Mouse (Mus musculus): ENCODE measurements around the gene Was.
A peak's percentile ranks its signal among the peaks of the same experiment; 100 is the strongest.
"Not testable (repeated sequence)": the region's sequence is repeated elsewhere in the genome, so short reads cannot be mapped to it uniquely, and the experiment has no call there.

Was gene

DNA sequence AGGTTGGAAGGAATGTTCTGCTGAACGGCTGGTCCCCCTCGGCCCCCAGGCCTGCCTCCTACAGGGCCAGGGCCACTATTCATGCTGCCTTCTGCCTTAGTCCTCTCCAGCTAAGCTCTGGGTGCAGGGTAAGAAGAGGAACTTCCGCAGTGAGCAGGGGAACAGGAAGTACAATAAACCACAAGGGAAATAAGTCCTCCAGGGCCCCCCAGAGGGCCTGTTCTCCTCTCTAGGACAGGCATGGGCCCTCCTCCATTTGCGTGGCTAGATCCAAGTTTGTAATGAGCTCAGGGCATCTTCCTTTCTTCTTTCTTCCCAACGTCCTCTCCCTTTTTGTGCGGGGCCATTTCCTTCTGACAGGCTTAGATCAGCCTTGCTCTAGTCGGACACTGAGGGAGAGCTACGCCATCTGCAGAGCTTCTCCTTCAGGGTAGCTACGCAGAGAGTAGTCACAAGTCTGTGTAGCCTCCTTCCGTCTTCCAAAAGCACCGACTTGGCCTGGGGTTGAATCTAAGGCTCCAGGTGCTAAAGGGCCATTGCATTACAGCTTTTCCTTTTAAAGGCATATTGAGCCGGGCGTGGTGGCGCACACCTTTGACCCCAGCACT lies at the start of gene Was:
Gene Was, minus strand, starts transcription at position 153 of the 608 bp plus-strand sequence.
- DNase-seq (ENCODE audit: extremely low spot score, low spot score) = no peak

DNA sequence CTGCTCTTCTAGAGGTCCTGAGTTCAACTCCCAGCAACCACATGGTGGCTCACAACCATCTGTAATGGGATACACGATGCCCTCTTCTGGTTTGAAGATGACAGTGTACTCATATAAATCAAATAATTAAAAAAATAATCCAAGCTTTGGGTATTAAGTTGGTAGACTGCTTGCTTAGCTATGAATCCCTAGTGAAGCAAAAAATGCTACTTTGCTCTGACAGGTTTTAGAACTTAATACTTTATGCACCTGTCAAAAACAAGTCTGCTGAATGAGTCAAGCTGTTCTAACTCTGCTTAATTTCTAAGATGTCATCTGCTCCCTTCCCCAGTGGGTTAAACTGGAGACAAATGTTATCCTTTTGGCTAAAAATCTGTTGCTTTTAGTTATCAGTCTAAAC lies 49.2 kb upstream of the Was start:
- DNase-seq (ENCODE audit: extremely low spot score, low spot score) = no peak

DNA sequence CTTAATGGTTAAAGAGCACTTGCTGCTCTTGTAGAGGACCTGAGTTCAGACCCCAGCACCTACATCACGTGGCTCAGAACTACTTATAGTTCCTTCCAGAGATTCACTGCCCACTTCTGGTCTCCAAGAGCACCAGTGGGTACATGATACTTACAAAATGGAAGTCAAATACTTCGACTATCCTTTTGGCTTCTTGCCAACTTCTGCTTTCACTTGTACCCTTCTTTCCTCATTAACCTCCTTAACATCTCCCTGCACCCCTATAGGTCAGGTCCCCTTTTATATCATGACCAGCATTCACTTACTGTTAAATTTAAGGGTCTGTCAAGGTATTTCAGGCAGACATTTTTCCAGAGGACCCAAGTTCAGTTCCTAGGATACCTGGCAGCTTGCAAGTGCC lies 45.6 kb upstream of the Was start:
- DNase-seq (ENCODE audit: extremely low spot score, low spot score) = no peak

DNA sequence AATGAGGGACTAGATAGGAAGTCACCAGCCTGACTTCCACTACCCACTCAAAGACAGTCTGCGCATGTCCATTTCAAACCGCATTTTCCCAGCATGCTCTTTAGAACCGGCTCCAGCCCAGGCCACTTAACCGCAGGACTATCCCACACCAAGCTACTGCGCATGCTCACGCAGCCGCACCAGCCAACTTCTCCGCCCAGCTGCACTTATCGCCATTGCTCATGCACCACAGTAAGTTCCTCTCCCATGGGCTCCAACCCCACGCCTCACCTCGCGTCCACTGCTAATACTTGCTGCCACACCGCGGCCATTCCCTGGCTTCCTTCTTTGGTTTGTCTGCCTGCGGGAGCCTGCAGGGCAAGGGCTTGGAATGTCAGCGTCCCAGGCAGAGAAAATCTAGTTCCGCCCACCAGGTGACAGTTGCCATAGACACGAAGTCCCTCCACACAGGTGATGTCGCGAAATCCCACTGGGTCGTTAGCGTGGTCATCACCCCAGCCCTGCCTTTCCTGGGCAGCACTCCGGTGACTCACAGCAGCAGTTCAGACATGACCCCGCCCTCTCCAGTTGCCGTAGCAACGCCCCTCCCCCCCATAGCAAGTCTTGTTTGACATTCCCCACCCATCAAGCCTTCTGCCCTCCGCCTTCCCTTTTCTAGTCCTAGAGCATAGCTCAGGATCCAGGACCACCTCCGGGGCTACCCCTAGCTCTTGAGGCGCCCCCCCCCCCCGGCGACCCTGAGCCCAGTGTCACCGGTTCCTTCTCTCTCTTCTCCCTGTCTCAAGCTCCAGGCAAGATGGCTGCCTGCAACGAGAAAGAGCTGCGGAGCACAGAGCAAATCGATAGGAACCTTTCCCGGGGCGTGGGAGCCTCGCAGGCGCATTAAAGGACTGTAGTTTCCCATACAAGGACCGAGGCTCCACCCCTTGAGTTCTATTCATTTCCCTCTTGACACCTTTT lies 42.0 kb upstream of the Was start, which contains the start of gene Wdr13:
Gene Wdr13, minus strand, starts transcription at position 876 of the 960 bp plus-strand sequence.
- DNase-seq (ENCODE audit: extremely low spot score, low spot score) = peak; percentile 86

DNA sequence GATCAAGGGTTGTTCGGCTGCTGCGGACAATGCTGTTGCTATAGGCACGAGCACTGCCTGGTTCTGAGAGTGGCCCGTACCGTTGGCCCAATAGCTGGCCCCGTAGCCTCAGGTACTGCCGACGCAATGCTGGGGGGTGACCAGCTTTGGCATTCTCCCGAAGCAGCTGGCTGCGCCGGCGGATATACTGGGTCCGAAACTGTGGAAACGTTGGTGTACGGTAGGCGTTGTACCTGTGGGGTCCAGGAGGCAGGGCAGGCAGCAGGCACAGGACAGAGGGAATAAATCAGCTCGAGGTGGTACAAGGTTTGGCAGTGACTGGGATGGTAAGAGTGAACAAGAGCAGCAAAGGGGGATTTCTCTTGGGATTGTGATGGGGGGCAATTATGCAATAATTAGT lies 41.1 kb upstream of the Was start:
- DNase-seq (ENCODE audit: extremely low spot score, low spot score) = no peak

DNA sequence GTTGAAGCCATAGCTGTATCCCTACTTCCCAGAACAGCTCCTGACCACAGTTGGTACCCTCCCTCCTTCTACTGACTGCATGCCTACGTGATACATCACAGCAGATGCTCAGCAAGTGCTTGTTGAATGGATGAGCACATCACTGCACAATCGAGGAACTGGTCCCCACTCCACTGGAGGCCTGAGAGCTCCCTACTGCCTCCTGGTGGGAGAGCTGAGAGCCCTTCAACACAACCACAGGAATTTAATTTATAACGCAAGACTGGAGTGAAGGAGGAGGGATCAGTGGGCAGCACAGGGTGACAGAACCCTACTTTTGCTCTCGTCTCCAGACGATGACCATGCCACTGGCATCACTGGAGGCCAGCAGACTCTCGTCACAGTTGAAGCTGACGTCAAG lies 34.9 kb upstream of the Was start:
- no peak for DNase-seq (ENCODE audit: extremely low spot score, low spot score)

DNA sequence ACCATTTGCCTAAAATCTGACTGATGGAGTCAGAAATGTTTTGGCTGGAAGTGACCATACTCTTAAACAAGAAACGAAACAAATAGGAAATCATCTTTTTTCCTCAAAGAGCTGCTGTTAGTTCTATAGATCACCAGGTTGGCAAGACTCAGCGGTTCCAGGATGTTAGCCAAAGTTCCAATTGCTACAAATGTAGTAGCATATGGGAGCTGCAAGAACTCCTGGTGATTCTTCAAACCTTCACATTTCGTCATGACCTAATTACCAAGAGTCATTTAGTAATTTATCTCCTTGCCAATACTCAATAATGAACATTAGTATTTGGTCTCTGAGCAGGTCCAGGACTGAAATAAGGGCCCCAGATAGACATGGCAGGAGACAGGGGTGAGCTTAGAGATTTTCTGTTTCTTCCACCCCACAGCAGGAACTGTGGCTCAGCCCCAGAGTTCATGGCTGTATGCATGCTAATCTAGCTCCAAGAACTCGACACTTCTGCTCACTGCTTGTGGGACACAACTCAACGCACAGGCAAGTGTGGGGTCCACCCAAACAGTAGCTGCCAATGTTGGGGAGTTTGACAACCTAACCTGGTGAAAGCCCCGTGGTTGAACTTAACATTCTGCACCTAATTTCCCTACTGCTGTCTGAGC lies 33.6 kb upstream of the Was start:
- no peak for DNase-seq (ENCODE audit: extremely low spot score, low spot score)

DNA sequence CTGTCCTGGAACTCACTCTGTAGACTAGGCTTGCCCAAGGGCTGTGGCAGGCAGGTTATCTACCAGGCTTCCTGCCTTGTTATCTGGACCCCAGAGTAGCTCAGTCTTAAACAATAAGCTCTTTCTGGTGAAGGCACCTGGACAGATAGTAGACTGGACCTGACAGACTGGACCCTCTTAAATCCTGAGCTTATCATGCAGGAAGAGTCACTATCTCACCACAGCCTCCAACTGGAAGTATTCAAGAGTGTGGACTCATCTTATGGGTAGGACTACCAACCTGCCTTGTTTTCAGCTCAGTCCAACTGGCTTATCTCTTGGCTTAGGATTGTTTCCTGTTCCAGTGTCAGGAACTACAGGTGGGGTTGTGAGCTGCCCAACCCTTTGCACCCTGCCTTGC lies 27.0 kb upstream of the Was start:
- no peak for DNase-seq (ENCODE audit: extremely low spot score, low spot score)

DNA sequence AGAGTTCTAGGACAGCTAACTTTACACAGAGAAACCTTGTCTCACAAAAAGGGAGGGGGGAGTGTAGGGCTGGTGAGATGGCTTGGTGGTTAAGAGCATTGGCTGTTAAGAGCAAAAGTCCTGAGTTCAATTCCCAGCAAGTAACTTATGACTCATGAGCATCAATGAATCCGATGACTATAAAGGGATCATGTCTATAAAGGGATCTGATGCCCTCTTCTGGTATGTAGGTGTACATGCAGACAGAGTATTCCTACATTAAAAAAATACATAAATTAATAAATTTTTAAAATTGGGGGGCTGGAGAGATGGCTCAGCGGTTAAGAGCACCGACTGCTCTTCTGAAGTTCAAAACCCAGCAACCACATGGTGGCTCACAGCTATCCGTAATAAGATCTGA lies 25.0 kb upstream of the Was start:
- no peak for DNase-seq (ENCODE audit: extremely low spot score, low spot score)

DNA sequence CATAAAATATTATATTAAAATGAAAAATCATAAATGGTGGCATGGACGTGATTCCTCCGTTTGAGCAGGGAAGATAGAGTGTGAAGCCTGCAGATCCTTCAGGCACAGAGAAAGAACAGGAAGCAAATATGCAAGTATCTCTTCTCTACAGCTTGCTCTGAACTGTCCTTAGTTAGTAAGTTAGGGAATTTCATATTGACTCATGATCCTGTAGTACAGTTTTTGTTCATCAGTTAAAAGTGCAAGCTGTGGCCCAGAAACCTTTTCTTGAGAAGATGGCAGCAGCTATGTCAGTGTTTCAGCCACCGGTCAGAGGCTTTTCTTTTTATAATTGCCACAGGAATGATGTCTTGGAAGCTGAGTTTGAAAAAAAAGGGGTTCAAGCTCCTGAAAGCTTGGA lies 14.7 kb upstream of the Was start:
- no peak for DNase-seq (ENCODE audit: extremely low spot score, low spot score)

DNA sequence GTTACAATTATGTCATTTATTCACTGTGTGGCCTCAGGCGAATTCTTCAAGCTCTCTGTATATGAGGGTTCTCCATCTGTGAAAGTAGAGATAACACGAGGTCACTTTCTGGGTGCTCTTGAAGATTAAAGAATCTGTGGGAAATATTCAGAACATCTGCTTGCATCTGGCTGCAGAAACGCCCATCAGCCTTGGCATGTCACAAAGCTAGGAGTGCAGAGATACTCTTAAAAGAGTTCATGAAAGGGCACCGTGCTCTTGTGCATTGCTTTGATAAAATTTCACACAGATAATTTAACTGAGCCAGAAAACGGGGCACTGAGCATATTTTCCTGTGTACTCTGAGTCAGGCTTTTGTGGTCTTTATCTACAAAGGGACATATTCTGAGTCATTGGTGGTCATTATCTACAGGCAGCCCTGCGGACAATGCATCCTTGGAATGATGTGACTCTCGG lies 11.9 kb upstream of the Was start:
- no peak for DNase-seq (ENCODE audit: extremely low spot score, low spot score)

DNA sequence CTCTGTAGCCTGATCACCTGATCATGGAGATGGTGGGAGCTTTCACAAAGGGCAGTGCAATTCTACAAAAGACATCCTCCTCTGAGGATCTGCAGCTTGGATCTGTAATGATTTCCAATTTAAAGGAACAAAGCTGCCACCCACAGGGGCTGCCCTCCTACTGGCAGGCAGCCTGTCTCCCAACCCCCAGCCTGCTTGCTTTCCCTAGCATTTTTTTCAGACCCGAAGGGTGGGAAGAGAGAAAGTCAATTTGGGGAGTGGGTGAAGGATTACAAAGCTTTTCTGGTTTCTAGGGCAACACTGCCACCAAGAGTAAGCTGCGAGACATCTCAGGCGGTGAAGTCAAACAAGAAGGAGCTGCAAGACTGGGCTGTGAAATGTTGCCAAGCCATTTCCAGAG lies 10.7 kb upstream of the Was start:
- peak; percentile 67 for DNase-seq (ENCODE audit: extremely low spot score, low spot score)

DNA sequence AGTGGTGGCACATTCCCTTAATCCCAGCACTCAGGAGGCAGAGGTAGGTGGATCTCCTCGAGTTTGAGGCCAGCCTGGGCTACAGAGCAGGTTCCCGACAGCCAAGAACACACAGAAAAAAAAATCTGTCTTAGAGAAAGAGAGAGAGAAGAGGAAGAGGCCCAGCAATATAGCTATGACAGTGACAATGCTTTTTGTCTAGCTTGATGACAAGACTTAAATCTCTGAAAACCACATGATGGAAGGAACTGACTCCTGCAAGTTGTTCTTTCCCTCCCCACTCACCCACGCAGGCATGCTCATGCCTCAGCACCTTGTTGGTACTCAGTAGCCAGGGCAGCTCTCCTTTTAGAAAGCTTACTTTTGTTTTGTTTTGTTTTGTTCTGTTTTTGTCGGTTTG lies 9.1 kb upstream of the Was start:
- no peak for DNase-seq (ENCODE audit: extremely low spot score, low spot score)

DNA sequence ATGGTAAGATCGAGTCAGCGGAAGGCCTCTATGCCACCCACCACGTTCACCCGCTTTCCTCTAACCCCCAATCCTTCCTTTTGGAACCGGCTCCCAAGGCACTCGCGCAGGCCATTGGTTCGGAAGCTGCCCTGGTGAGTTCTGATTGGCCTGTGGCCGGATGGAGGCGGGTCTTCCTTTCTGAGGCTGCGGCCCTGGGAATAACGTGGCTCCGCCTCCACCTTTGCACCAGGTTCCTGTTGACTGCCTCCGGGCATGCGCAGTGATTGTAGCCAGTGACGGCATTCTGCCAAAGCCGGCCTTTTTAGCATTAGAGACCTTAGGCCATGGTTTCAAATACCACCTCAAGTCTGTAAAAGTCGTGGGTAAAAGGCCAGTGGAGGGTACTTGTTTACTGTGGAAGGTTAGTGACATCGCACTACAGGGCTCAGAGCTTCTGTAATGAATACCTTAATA lies 6.5 kb upstream of the Was start:
- peak; percentile 82 for DNase-seq (ENCODE audit: extremely low spot score, low spot score)

DNA sequence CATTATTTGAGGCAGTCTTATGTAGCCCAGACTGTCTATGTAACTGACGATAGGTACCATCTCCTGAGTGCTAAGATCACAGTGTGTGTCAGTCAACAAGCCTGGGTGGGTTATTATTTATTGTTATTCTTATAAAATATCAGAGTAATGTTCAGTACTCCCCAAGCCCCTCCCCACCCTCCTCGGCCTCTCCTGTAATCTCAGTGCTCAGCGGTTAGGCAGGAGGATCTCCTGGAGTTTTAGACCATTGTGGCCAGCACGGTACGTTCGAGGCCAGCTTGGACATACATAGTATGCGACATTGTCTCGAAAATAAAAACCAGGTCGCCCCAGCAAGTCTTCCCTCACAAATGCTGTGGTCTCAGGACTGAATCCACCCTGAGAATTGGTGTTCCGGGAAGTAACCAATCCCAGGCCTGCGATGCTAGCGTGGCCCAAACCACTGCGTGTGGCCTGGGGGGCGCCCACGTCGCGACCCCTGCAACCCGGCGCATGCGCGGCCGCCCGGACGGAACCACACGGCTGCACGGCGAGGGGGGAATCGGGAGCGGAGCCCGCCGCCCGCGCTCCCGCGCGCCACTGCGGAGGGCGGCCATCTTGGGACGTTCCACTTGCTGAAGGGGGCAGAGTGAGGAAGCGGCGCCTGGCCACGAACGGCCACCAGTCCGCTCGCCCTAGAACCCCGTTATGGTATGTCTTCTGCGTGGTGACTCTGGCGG lies 5.9 kb upstream of the Was start:
- DNase-seq (ENCODE audit: extremely low spot score, low spot score) = not testable (repeated sequence)

DNA sequence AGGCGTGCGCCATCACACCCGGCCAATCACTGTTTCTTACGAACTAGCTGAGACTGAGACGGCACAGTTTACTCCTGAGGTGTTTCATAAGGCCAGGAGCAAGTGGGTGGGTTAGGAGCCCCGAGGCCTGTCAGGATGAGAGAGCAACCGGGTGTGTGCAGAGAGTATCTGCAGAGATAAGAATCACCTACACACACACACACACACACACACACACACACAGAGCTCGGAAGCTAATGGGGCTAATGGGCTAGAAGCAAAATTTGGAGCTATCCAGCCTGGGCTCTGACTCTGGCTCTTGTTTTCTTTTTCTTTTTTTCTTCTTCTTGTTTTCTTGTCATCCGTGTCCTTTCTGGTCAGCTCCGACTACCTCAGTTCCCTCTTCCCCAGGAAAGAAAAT lies 5.2 kb upstream of the Was start:
- no peak for DNase-seq (ENCODE audit: extremely low spot score, low spot score)

DNA sequence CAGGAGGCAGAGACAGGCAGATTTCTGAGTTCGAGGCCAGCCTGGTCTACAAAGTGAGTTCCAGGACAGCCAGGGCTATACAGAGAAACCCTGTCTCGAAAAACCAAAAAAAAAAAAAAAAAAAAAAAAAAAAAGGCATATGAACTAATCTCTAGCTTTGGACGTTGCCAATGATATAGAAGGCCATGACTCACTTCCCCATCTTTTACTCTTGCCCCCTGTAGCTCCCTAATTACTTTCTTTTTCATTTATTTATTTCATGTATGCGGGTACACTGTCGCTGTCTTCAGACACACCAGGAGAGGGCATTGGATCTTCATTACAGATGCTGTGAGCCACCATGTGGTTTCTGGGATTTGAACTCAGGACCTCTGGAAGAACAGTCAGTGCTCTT lies 653 bp upstream of the Was start:
- not testable (repeated sequence) for DNase-seq (ENCODE audit: extremely low spot score, low spot score)

DNA sequence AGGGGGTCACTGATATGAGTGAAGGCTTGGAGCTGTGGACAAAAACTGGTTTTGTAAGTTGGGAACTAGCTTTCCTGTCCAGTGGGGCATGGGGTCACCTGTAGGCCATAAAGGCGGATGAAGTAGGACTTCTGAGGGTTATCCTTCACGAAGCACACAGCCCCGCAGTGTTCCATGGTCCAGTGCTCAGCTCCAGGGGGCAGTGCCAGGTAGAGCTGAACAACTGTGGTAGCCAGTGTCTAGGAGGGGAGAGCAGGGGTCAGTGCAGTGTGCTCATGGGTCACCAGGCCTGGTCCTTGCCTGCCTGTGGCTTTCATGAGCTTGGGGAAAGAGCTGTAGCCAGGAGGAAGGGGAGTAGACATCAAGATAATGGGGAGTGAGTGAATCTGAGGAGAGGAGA lies 552 bp downstream of the Was start:
- no peak for DNase-seq (ENCODE audit: extremely low spot score, low spot score)

DNA sequence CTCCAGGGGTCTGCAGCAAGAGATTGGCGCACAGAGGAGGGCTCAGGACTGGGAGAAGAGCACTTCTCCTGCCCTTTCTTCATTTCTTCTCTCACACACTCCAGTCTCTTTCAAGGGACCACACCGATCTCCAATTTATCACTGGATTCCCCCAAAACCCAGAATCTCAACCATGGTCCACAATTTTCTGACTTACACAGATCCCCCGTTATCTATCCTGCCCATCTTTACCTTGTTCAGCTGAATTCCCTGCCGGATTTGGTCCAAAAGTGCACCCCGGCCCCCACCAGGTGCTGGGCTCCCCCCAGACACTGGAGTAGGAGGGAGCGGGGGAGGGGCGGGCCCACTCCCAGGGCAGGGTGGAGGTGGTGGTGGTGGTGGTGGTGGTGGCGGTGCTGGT lies 4.7 kb downstream of the Was start:
- no peak for DNase-seq (ENCODE audit: extremely low spot score, low spot score)

DNA sequence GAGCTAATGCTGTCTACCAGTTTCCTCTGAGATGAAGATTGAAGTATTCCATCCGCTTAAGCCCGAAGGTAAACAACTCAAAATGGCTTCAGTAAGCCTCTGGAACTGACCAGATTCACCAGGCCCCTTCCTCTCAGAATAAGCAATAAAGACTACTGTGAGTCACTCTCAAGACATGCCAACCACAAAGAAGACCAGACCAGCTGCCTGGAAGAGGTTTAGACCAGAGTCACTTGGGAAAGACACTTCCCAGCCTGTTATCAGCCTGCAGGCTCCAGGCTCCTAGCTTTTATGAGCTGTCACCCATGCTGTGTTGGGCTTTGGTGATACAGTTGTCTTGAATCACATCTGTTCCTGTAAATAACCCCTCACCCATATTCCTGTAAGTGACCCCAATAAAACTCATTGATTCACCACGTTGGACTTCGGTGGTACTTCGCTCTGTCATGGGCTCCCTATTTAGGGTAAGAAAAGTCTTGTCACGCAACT lies 5.5 kb downstream of the Was start:
- DNase-seq (ENCODE audit: extremely low spot score, low spot score) = no peak

DNA sequence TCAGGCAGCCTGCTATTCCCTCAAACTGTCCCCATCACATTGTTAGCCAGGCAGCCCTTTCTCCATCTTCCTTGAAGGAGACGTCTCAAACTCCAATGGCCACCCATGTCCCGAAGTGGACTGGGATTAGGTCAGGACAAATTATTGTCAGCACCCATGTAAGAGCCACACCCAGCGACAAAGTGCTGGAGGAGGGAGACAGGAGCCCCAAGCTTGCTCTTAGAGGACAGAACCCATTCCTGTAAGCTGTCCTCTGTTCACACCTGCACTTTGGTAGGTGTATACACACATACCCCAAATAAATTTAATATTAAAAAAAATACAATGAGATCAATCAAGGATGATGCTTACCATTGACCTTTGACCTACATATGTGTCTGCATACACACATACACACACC lies 15.2 kb downstream of the Was start:
- no peak for DNase-seq (ENCODE audit: extremely low spot score, low spot score)
